In the genomic region with DNA sequence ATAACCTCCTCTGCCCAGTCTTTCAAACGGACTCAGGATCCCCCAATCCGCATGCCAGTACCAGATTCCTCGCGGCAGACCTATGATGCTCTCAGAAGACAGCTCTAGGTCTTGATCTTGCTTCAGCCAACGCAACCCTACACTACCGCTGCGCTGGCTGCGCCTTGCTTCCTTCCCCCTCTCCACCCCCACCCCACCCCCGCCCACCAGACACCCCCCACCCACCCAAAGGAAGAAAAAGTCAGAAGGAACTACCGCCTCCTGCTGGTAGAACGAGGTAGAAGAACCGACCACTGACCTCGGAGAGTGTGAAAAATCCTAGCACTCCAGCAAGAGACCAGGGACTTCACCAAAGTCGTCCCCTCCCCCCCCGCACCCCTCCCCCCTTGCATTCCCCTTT, we compare ENCODE assay signal across 9 mouse cellular contexts. TPM values are rescaled to one million over a fixed set of nuclear protein-coding genes. Genes with fewer than 3 reads are reported as not detected.
DNase-seq lines count a peak whose midpoint lies in the region; ATAC-seq lines count a peak whose summit lies in the region.
"Had no signal": no experiment of that assay in that cellular context is flagged by ENCODE, and none has a peak within 500 bp of the region (broad histone marks: within the 10 kb centered on the region; RNA-seq: fewer than 3 reads in every experiment).

No protein-coding gene starts in this region.

- no peaks in the 10 kb centered on the region for H3K36me3 ChIP-seq in lung, embryonic 15.5 days
- no peaks in the 10 kb centered on the region for H3K36me3 ChIP-seq in hindbrain, embryonic 15.5 days
- H3K36me3 ChIP-seq in neural tube, embryonic 15.5 days: no peaks in the 10 kb centered on the region

- no peaks in the 10 kb centered on the region for H3K9me3 ChIP-seq in lung, embryonic 15.5 days
- no peaks in the 10 kb centered on the region for H3K9me3 ChIP-seq in hindbrain, embryonic 15.5 days
- no peaks in the 10 kb centered on the region for H3K9me3 ChIP-seq in neural tube, embryonic 15.5 days (replicated peaks)

- 7% methylated on average over 15 of the region's 15 CpGs for WGBS in lung, embryonic 15.5 days
- WGBS in hindbrain, embryonic 15.5 days: 5% methylated on average over 14 of the region's 15 CpGs
- WGBS in neural tube, embryonic 15.5 days: 3% methylated on average over 14 of the region's 15 CpGs

- no peak for ATAC-seq in CD4-positive, CD25-positive, alpha-beta regulatory T cell, adult 4 months
- no peak for ATAC-seq in lung, embryonic 15.5 days (ENCODE audit: borderline replicate concordance, extremely low read depth, low FRiP score, low TSS enrichment)
- ATAC-seq in hindbrain, embryonic 15.5 days (ENCODE audit: low FRiP score, low read depth): no peak
- no peak for ATAC-seq in neural tube, embryonic 15.5 days (ENCODE audit: low FRiP score)

- peaks cover 60% of the 10 kb centered on the region for H3K4me1 ChIP-seq in lung, embryonic 15.5 days
- H3K4me1 ChIP-seq in hindbrain, embryonic 15.5 days (replicated peaks): peaks cover 28% of the 10 kb centered on the region
- peaks cover 41% of the 10 kb centered on the region for H3K4me1 ChIP-seq in neural tube, embryonic 15.5 days

- H3K4me2 ChIP-seq in lung, embryonic 15.5 days: peak overlapping the region; percentile 60
- peak overlapping the region; percentile 49; the same call in 1 of the 2 replicates for H3K4me2 ChIP-seq in hindbrain, embryonic 15.5 days
- H3K4me2 ChIP-seq in neural tube, embryonic 15.5 days: no peak overlapping the region

- no peak overlapping the region for H3K9ac ChIP-seq in lung, embryonic 15.5 days
- H3K9ac ChIP-seq in hindbrain, embryonic 15.5 days: no peak overlapping the region
- no peak overlapping the region for H3K9ac ChIP-seq in neural tube, embryonic 15.5 days (replicated peaks)

- peaks cover 83% of the 10 kb centered on the region for H3K27me3 ChIP-seq in lung, embryonic 15.5 days
- peaks cover 90% of the 10 kb centered on the region for H3K27me3 ChIP-seq in hindbrain, embryonic 15.5 days
- H3K27me3 ChIP-seq in neural tube, embryonic 15.5 days (replicated peaks): peaks cover 96% of the 10 kb centered on the region

- peak overlapping the region; percentile 31 for H3K4me3 ChIP-seq in lung, embryonic 15.5 days
- peak overlapping the region; percentile 27; the same call in 1 of the 2 replicates for H3K4me3 ChIP-seq in hindbrain, embryonic 15.5 days
- peak overlapping the region; percentile 31; the same call in 1 of the 2 replicates for H3K4me3 ChIP-seq in neural tube, embryonic 15.5 days (replicated peaks)

- peak; percentile 57 for DNase-seq in CD4-positive, CD25-positive, alpha-beta regulatory T cell, adult 2 months (ENCODE audit: low read depth, low spot score)
- DNase-seq in lung, postnatal 25 days (ENCODE audit: low spot score): no peak
- no peak for DNase-seq in layer of hippocampus, adult 9-11 months
- no peak for DNase-seq in frontal cortex, postnatal 10 days (ENCODE audit: low spot score in 2 of 2)
- DNase-seq: left cerebral cortex, postnatal 4 days had no signal

- no peak overlapping the region for H3K27ac ChIP-seq in lung, embryonic 15.5 days
- no peak overlapping the region for H3K27ac ChIP-seq in hindbrain, embryonic 15.5 days (replicated peaks)
- no peak overlapping the region for H3K27ac ChIP-seq in neural tube, embryonic 15.5 days (replicated peaks)

RNA-seq across cellular contexts. Expression of gene Gngt2, which starts 5.4 kb away (rescaled TPM):
- polyA plus RNA-seq in CD4-positive, CD25-positive, alpha-beta regulatory T cell, adult 4 months (2017; shearing (Covaris generic)): 10 to 100 TPM; 56.7 to 64.5 TPM
- polyA plus RNA-seq in lung, embryonic 15.5 days (2015; fragmentation: Nextera tagmentation; extraction: Ambion mirVana): 18.9 and 20.9 TPM in 2 replicates
- polyA plus RNA-seq in hindbrain, embryonic 15.5 days (2015; fragmentation: Nextera tagmentation; extraction: Ambion mirVana): 1.8 and 3.7 TPM in 2 replicates
- 3.5 and 13.2 TPM in 2 replicates for polyA plus RNA-seq in neural tube, embryonic 15.5 days (2015; fragmentation: Nextera tagmentation; extraction: Ambion mirVana)

RNA-seq across cellular contexts. Expression of gene Phospho1, which starts 7.3 kb away (rescaled TPM):
- not detected for polyA plus RNA-seq in CD4-positive, CD25-positive, alpha-beta regulatory T cell, adult 4 months (2017; shearing (Covaris generic))
- 0.32 and 0.84 TPM in 2 replicates for polyA plus RNA-seq in lung, embryonic 15.5 days (2015; fragmentation: Nextera tagmentation; extraction: Ambion mirVana)
- 0.44 and 0.81 TPM in 2 replicates for polyA plus RNA-seq in hindbrain, embryonic 15.5 days (2015; fragmentation: Nextera tagmentation; extraction: Ambion mirVana)
- 0.64 TPM in 1 of 2 replicates, not detected in the other for polyA plus RNA-seq in neural tube, embryonic 15.5 days (2015; fragmentation: Nextera tagmentation; extraction: Ambion mirVana)

RNA-seq across cellular contexts. Expression of gene Abi3, which starts 10.6 kb away (rescaled TPM):
- polyA plus RNA-seq in CD4-positive, CD25-positive, alpha-beta regulatory T cell, adult 4 months (2017; shearing (Covaris generic)): 10 to 100 TPM; 83.1 to 93.7 TPM
- 11.4 and 19.7 TPM in 2 replicates for polyA plus RNA-seq in lung, embryonic 15.5 days (2015; fragmentation: Nextera tagmentation; extraction: Ambion mirVana)
- 1.1 and 1.7 TPM in 2 replicates for polyA plus RNA-seq in hindbrain, embryonic 15.5 days (2015; fragmentation: Nextera tagmentation; extraction: Ambion mirVana)
- polyA plus RNA-seq in neural tube, embryonic 15.5 days (2015; fragmentation: Nextera tagmentation; extraction: Ambion mirVana): 1.6 and 15.2 TPM in 2 replicates
